22 mouse cellular contexts compared by ENCODE assay signal in genomic region chr13:80381280-80381965, GRCm38 (mm10).
A peak's percentile ranks its signal among the peaks of the same experiment; 100 is the strongest.
DNase-seq lines count a peak whose midpoint lies in the region; ATAC-seq and TF ChIP-seq lines count a peak whose summit lies in the region.
"Had no signal": no experiment of that assay in that cellular context is flagged by ENCODE, and none has a peak within 500 bp of the region (broad histone marks: within the 10 kb centered on the region; RNA-seq: fewer than 3 reads in every experiment).

No protein-coding gene starts in this region.

- no peaks in the 10 kb centered on the region for H3K9me3 ChIP-seq in midbrain, embryonic 12.5 days
- no peaks in the 10 kb centered on the region for H3K9me3 ChIP-seq in midbrain, embryonic 16.5 days (replicated peaks; ENCODE audit: control insufficient read depth, low read length, poor library complexity, severe bottlenecking)
- H3K9me3 ChIP-seq in forebrain, embryonic 13.5 days (replicated peaks): no peaks in the 10 kb centered on the region
- no peaks in the 10 kb centered on the region for H3K9me3 ChIP-seq in hindbrain, embryonic 14.5 days (ENCODE audit: control insufficient read depth, low read length)
- H3K9me3 ChIP-seq: limb, embryonic 12.5 days had no signal

- intact Hi-C loops in heart, adult 2 months (cut with DNase I): no loop called here

- ATAC-seq in midbrain, embryonic 12.5 days (ENCODE audit: low FRiP score, low read depth): peak; percentile 89
- ATAC-seq in midbrain, embryonic 16.5 days: no peak
- peak; percentile 70 for ATAC-seq in forebrain, embryonic 13.5 days
- ATAC-seq in hindbrain, embryonic 14.5 days (ENCODE audit: low FRiP score): 0 out of 2 replicates have a peak, but pooled peaks have one; percentile 59
- no peak for ATAC-seq in erythroblast, adult 5-6 weeks (replicated peaks; ENCODE audit: low FRiP score, poor library complexity, severe bottlenecking)
- ATAC-seq: activated CD4-positive, CD25-positive, alpha-beta regulatory T cell, adult 4 months; inflammation-experienced regulatory T-cells, adult 6 months; Patski had no signal

- H3K79me2 ChIP-seq in heart, adult 2 months (replicated peaks; ENCODE audit: control insufficient read depth, insufficient read depth, low read length): no peaks in the 10 kb centered on the region

- no peaks in the 10 kb centered on the region for H3K27me3 ChIP-seq in midbrain, embryonic 12.5 days
- H3K27me3 ChIP-seq in midbrain, embryonic 16.5 days (ENCODE audit: control insufficient read depth, insufficient read depth, low read depth, low read length): no peaks in the 10 kb centered on the region
- H3K27me3 ChIP-seq in forebrain, embryonic 13.5 days: no peaks in the 10 kb centered on the region
- no peaks in the 10 kb centered on the region for H3K27me3 ChIP-seq in hindbrain, embryonic 14.5 days (ENCODE audit: control insufficient read depth, insufficient read depth, low read length)
- H3K27me3 ChIP-seq in heart, adult 2 months (ENCODE audit: control insufficient read depth, insufficient read depth, low read length): no peaks in the 10 kb centered on the region
- H3K27me3 ChIP-seq: limb, embryonic 12.5 days; Patski had no signal

- DNase-seq in hindbrain, embryonic 14.5 days (ENCODE audit: low spot score): no peak
- DNase-seq in yolk sac, embryonic 10.5 days (ENCODE audit: low spot score): no peak
- no peak for DNase-seq in heart, adult 2 months
- DNase-seq in heart, adult 11 months: no peak
- DNase-seq: adrenal gland, postnatal 36 days; cerebellum, postnatal 36 days; gastrocnemius, postnatal 25 days; heart, postnatal 14 days; right cerebral cortex, postnatal 4 days; thymus, postnatal 14 days had no signal

- TF ChIP-seq EP300 in heart, adult 2 months (IDR thresholded peaks at IDR 0.05; ENCODE audit: insufficient read depth, low read depth, low read length): no peak

- no peak for TF ChIP-seq CTCF in heart, adult 2 months (IDR thresholded peaks at IDR 0.05)

- 0 out of 2 replicates have a peak overlapping the region, but pooled peaks have one; percentile 39 for H3K27ac ChIP-seq in midbrain, embryonic 12.5 days (replicated peaks)
- no peak overlapping the region for H3K27ac ChIP-seq in midbrain, embryonic 16.5 days (ENCODE audit: low read length)
- H3K27ac ChIP-seq in forebrain, embryonic 13.5 days: no peak overlapping the region; the same call in 1 of the 2 replicates
- no peak overlapping the region for H3K27ac ChIP-seq in hindbrain, embryonic 14.5 days
- no peak overlapping the region for H3K27ac ChIP-seq in heart, adult 2 months
- H3K27ac ChIP-seq: left cerebral cortex, adult 2 months; limb, embryonic 12.5 days; liver, embryonic 14.5 days had no signal

- peaks cover 5% of the 10 kb centered on the region; the same call in 1 of the 2 replicates for H3K4me1 ChIP-seq in midbrain, embryonic 12.5 days
- H3K4me1 ChIP-seq in midbrain, embryonic 16.5 days (ENCODE audit: control insufficient read depth, insufficient read depth, low read length): 0 out of 2 replicates have a peak, but pooled peaks cover 2% of the 10 kb centered on the region
- peaks cover 10% of the 10 kb centered on the region; the same call in 1 of the 2 replicates for H3K4me1 ChIP-seq in forebrain, embryonic 13.5 days
- H3K4me1 ChIP-seq in hindbrain, embryonic 14.5 days (replicated peaks; ENCODE audit: control insufficient read depth, insufficient read depth, low read length): peaks cover 7% of the 10 kb centered on the region; the same call in 1 of the 2 replicates
- no peaks in the 10 kb centered on the region for H3K4me1 ChIP-seq in heart, adult 2 months (ENCODE audit: control insufficient read depth, insufficient read depth, low read length)
- H3K4me1 ChIP-seq: limb, embryonic 12.5 days had no signal

- no peak for TF ChIP-seq POLR2A in heart, adult 2 months (IDR thresholded peaks at IDR 0.05; ENCODE audit: insufficient read depth, low read depth, low read length)

- H3K4me3 ChIP-seq in midbrain, embryonic 12.5 days: no peak overlapping the region
- H3K4me3 ChIP-seq in midbrain, embryonic 16.5 days (ENCODE audit: low read depth, low read length): no peak overlapping the region
- no peak overlapping the region for H3K4me3 ChIP-seq in forebrain, embryonic 13.5 days
- H3K4me3 ChIP-seq in hindbrain, embryonic 14.5 days (replicated peaks; ENCODE audit: low read length): no peak overlapping the region
- H3K4me3 ChIP-seq in heart, adult 2 months: no peak overlapping the region
- H3K4me3 ChIP-seq: erythroblast, embryonic 14.5 days; left cerebral cortex, adult 2 months; limb, embryonic 12.5 days had no signal

- no peaks in the 10 kb centered on the region for H3K36me3 ChIP-seq in midbrain, embryonic 12.5 days
- H3K36me3 ChIP-seq in midbrain, embryonic 16.5 days (ENCODE audit: control insufficient read depth, insufficient read depth, low read length): no peaks in the 10 kb centered on the region
- H3K36me3 ChIP-seq in forebrain, embryonic 13.5 days (ENCODE audit: poor library complexity, severe bottlenecking): no peaks in the 10 kb centered on the region
- H3K36me3 ChIP-seq in hindbrain, embryonic 14.5 days (replicated peaks; ENCODE audit: control insufficient read depth, insufficient read depth): no peaks in the 10 kb centered on the region
- H3K36me3 ChIP-seq in heart, adult 2 months (ENCODE audit: control insufficient read depth, insufficient read depth, low read length): no peaks in the 10 kb centered on the region
- H3K36me3 ChIP-seq: limb, embryonic 12.5 days had no signal

- H3K9ac ChIP-seq in midbrain, embryonic 12.5 days (replicated peaks): no peak overlapping the region
- H3K9ac ChIP-seq in midbrain, embryonic 16.5 days (ENCODE audit: low read depth, low read length): no peak overlapping the region
- no peak overlapping the region for H3K9ac ChIP-seq in forebrain, embryonic 13.5 days
- no peak overlapping the region for H3K9ac ChIP-seq in hindbrain, embryonic 14.5 days
- no peak overlapping the region for H3K9ac ChIP-seq in heart, adult 2 months (ENCODE audit: low read depth, low read length)
- H3K9ac ChIP-seq: limb, embryonic 12.5 days; liver, embryonic 14.5 days had no signal

- WGBS in midbrain, embryonic 12.5 days: 65% methylated on average over 4 of the region's 4 CpGs
- WGBS in midbrain, embryonic 16.5 days: 56% methylated on average over 4 of the region's 4 CpGs
- WGBS in forebrain, embryonic 13.5 days: 58% methylated on average over 4 of the region's 4 CpGs
- WGBS in hindbrain, embryonic 14.5 days: 66% methylated on average over 4 of the region's 4 CpGs
- WGBS in heart, adult 2 months: 64% methylated on average over 4 of the region's 4 CpGs

- no peak overlapping the region for H3K4me2 ChIP-seq in midbrain, embryonic 12.5 days (replicated peaks)
- H3K4me2 ChIP-seq in midbrain, embryonic 16.5 days (ENCODE audit: low read length): no peak overlapping the region
- no peak overlapping the region for H3K4me2 ChIP-seq in forebrain, embryonic 13.5 days
- H3K4me2 ChIP-seq in hindbrain, embryonic 14.5 days (replicated peaks): no peak overlapping the region
- H3K4me2 ChIP-seq: heart, embryonic 11.5 days; limb, embryonic 12.5 days had no signal

Comparison
In these comparisons a context has a peak if more than half of its experiments do, and no peak if none do; other contexts are left out.
1. ATAC-seq: peak in midbrain, embryonic 12.5 days (single experiment), forebrain, embryonic 13.5 days (single experiment) and hindbrain, embryonic 14.5 days (single experiment); none in midbrain, embryonic 16.5 days (single experiment) and erythroblast, adult 5-6 weeks (single experiment).